Mouse (Mus musculus) stomach, embryonic 16.5 days (tissue): ENCODE results near the gene Zfp563. TPM values are rescaled to one million over a fixed set of nuclear protein-coding genes. Genes with fewer than 3 reads are reported as not detected.
A peak's percentile ranks its signal among the peaks of the same experiment; 100 is the strongest.

Experiments used
- ATAC-seq: fragments of 200-750 bp; cut with Nextera tagmentation; 2 replicates; pipeline ENCODE4 v1.8.0; 2017; ENCODE audit warnings: moderate number of reproducible peaks, moderate TSS enrichment; ENCODE audit not compliant: insufficient read depth, low FRiP score
- H3K27ac ChIP-seq: fragments of 300-500 bp; sonication (generic); 2 replicates; pipeline ENCODE4 v1.5.1; 2014; ENCODE audit warnings: low read length
- H3K27me3 ChIP-seq: fragments of 300-500 bp; sonication (generic); 2 replicates; pipeline ENCODE4 v1.6.1; 2014; ENCODE audit warnings: low read length, control low read depth, mixed read lengths; ENCODE audit not compliant: control insufficient read depth, insufficient read depth
- H3K36me3 ChIP-seq: fragments of 300-500 bp; sonication (generic); 2 replicates; pipeline ENCODE4 v1.6.1; 2014; ENCODE audit warnings: low read length; ENCODE audit not compliant: control insufficient read depth, insufficient read depth
- H3K4me1 ChIP-seq: fragments of 300-500 bp; sonication (generic); 2 replicates; pipeline ENCODE4 v1.6.1; 2014; ENCODE audit warnings: low read length, control low read depth, mixed read lengths; ENCODE audit not compliant: control insufficient read depth, insufficient read depth
- H3K4me2 ChIP-seq: fragments of 300-500 bp; sonication (generic); 2 replicates; pipeline ENCODE4 v1.6.1; 2014; ENCODE audit warnings: low read depth, low read length, mixed read lengths
- H3K4me3 ChIP-seq: fragments of 300-500 bp; sonication (generic); replicated peaks from 2 replicates; pipeline ENCODE4 v1.5.1; 2014; ENCODE audit warnings: mild to moderate bottlenecking, low read length
- H3K9ac ChIP-seq: fragments of 300-500 bp; sonication (generic); 2 replicates; pipeline ENCODE4 v1.6.1; 2014; ENCODE audit warnings: low read length
- H3K9me3 ChIP-seq: fragments of 300-500 bp; sonication (generic); replicated peaks from 2 replicates; pipeline ENCODE4 v1.6.1; 2016; ENCODE audit warnings: low read length, control low read depth; ENCODE audit not compliant: control insufficient read depth
- WGBS: fragments of 180-500 bp; shearing (Covaris S2); extraction: QIAGEN DNeasy Blood & Tissue Kit; methylation state at CpG from one replicate; pipeline ENCODE4 v1.1.7; 2014; 5-methylcytosine and 5-hydroxymethylcytosine counted together
- polyA plus RNA-seq: library from polyadenylated mRNA; unstranded; fragments of >200 nt; fragmentation: Nextera tagmentation; extraction: Ambion mirVana; gene quantifications from 2 replicates; pipeline ENCODE4 v1.2.1, GENCODE M21; 2015

Gene Zfp563
- polyA plus RNA-seq = 6.9 and 7.9 TPM in 2 replicates

- H3K4me1 ChIP-seq = peaks cover 12% of the 10 kb centered on the region
- peak within 1 kb of the TSS; percentile 79 for H3K4me3 ChIP-seq
- 4% methylated on average over 34 of the region's 34 CpGs for WGBS
- no peaks in the 10 kb centered on the region for H3K27me3 ChIP-seq
- ATAC-seq = peak; percentile 91
- H3K36me3 ChIP-seq = no peaks in the 10 kb centered on the region
- no peaks in the 10 kb centered on the region for H3K9me3 ChIP-seq
- H3K27ac ChIP-seq = peak within 1 kb of the TSS; percentile 87
- H3K9ac ChIP-seq = peak within 1 kb of the TSS; percentile 88
- peak within 1 kb of the TSS; percentile 68 for H3K4me2 ChIP-seq
These were observed at the start of gene Zfp563 for GRCm38 (mm10) chr17:33089220-33089949. TSS of gene Zfp563 (plus strand) at chr17:33089310.

GRCm38 (mm10) chr17:33058791-33059190 is 30.3 kb upstream of the Zfp563 start:
- Histone ChIP-seq H3K4me1 (no peaks in the 10 kb centered on the region), H3K27ac (no peak overlapping the region), H3K27me3 (no peaks in the 10 kb centered on the region), H3K4me3 (no peak overlapping the region), H3K36me3 (no peaks in the 10 kb centered on the region), H3K4me2 (no peak overlapping the region), H3K9me3 (no peaks in the 10 kb centered on the region), H3K9ac (no peak overlapping the region)
- 6% methylated on average over 1 of the region's 1 CpGs for WGBS
- no peak for ATAC-seq

- no peak overlapping the region for H3K4me2 ChIP-seq
- no peaks in the 10 kb centered on the region for H3K4me1 ChIP-seq
- H3K4me3 ChIP-seq = no peak overlapping the region
- WGBS = 5% methylated on average over 1 of the region's 1 CpGs
- no peak for ATAC-seq
- H3K27ac ChIP-seq = no peak overlapping the region
- H3K9ac ChIP-seq = no peak overlapping the region
- H3K36me3 ChIP-seq = no peaks in the 10 kb centered on the region
- no peaks in the 10 kb centered on the region for H3K27me3 ChIP-seq
- H3K9me3 ChIP-seq = no peaks in the 10 kb centered on the region
These were observed 26.1 kb upstream of the Zfp563 start for GRCm38 (mm10) chr17:33063001-33063400.

GRCm38 (mm10) chr17:33067958-33068357 is 21.2 kb upstream of the Zfp563 start, which contains the start of gene 4921501E09Rik:
TSS of gene 4921501E09Rik (minus strand) at chr17:33068058.
- Histone ChIP-seq H3K27me3 (no peaks in the 10 kb centered on the region), H3K9ac (no peak within 1 kb of the TSS), H3K4me3 (no peak within 1 kb of the TSS), H3K4me1 (no peaks in the 10 kb centered on the region), H3K4me2 (no peak within 1 kb of the TSS), H3K36me3 (no peaks in the 10 kb centered on the region), H3K27ac (no peak within 1 kb of the TSS), H3K9me3 (no peaks in the 10 kb centered on the region)
- WGBS = 56% methylated on average over 1 of the region's 1 CpGs
- no peak for ATAC-seq

- no peaks in the 10 kb centered on the region for H3K36me3 ChIP-seq
- peaks cover 12% of the 10 kb centered on the region for H3K4me1 ChIP-seq
- H3K9ac ChIP-seq = no peak overlapping the region
- no peaks in the 10 kb centered on the region for H3K27me3 ChIP-seq
- 52% methylated on average over 1 of the region's 1 CpGs for WGBS
- no peak for ATAC-seq
- H3K4me2 ChIP-seq = peak overlapping the region; percentile 76; the same call in 1 of the 2 replicates
- H3K4me3 ChIP-seq = no peak overlapping the region
- peak overlapping the region; percentile 95 for H3K27ac ChIP-seq
- H3K9me3 ChIP-seq = no peaks in the 10 kb centered on the region
These were observed 2.5 kb downstream of the Zfp563 start for GRCm38 (mm10) chr17:33091630-33092029.

- no peaks in the 10 kb centered on the region for H3K9me3 ChIP-seq
- no peaks in the 10 kb centered on the region for H3K27me3 ChIP-seq
- WGBS = 2% methylated on average over 30 of the region's 31 CpGs
- H3K27ac ChIP-seq = peak overlapping the region; percentile 95
- peak; percentile 80 for ATAC-seq
- peaks cover 12% of the 10 kb centered on the region for H3K4me1 ChIP-seq
- peak overlapping the region; percentile 85 for H3K9ac ChIP-seq
- H3K36me3 ChIP-seq = no peaks in the 10 kb centered on the region
- peak overlapping the region; percentile 76 for H3K4me2 ChIP-seq
- H3K4me3 ChIP-seq = peak overlapping the region; percentile 78
These were observed 3.5 kb downstream of the Zfp563 start for GRCm38 (mm10) chr17:33092391-33093193.

- H3K9ac ChIP-seq = no peak overlapping the region
- ATAC-seq = no peak
- H3K4me3 ChIP-seq = no peak overlapping the region
- peaks cover 8% of the 10 kb centered on the region for H3K4me1 ChIP-seq
- no peaks in the 10 kb centered on the region for H3K9me3 ChIP-seq
- WGBS = 76% methylated on average over 2 of the region's 2 CpGs
- no peaks in the 10 kb centered on the region for H3K27me3 ChIP-seq
- no peak overlapping the region for H3K27ac ChIP-seq
- no peak overlapping the region for H3K4me2 ChIP-seq
- H3K36me3 ChIP-seq = no peaks in the 10 kb centered on the region
These were observed 8.3 kb downstream of the Zfp563 start for GRCm38 (mm10) chr17:33097396-33097795.

GRCm38 (mm10) chr17:33124546-33124945 is 35.4 kb downstream of the Zfp563 start:
- no peak for ATAC-seq
- Histone ChIP-seq H3K9me3 (no peaks in the 10 kb centered on the region), H3K27ac (no peak overlapping the region), H3K9ac (no peak overlapping the region), H3K36me3 (no peaks in the 10 kb centered on the region), H3K4me2 (no peak overlapping the region), H3K4me3 (no peak overlapping the region), H3K27me3 (no peaks in the 10 kb centered on the region), H3K4me1 (no peaks in the 10 kb centered on the region)

GRCm38 (mm10) chr17:33126257-33126656 is 37.1 kb downstream of the Zfp563 start:
- Histone ChIP-seq H3K4me1 (no peaks in the 10 kb centered on the region), H3K4me2 (no peak overlapping the region), H3K9ac (no peak overlapping the region), H3K9me3 (no peaks in the 10 kb centered on the region), H3K36me3 (no peaks in the 10 kb centered on the region), H3K27ac (no peak overlapping the region), H3K4me3 (no peak overlapping the region), H3K27me3 (no peaks in the 10 kb centered on the region)
- no peak for ATAC-seq
- 56% methylated on average over 2 of the region's 2 CpGs for WGBS
